Mouse (Mus musculus): ENCODE measurements at regions not wholly inside any gene's neighbourhood (a gene's known extent, or its start where the extent isn't known, plus 50 kb on each side); places are given as distances from the start of the nearest gene placed in this dataset.

GRCm38 (mm10) chr11:84684325-84684724 lies 135.0 kb downstream of the Mrm1 start:
- Histone ChIP-seq H3K27me3 (ENCODE audit: control insufficient read depth, insufficient read depth, insufficient read length) (peaks cover 54% of the 10 kb centered on the region), H3K36me3 (ENCODE audit: control insufficient read depth, insufficient read depth) (no peaks in the 10 kb centered on the region), H3ac (ENCODE audit: control insufficient read depth, insufficient read length, low read depth) (no peak overlapping the region), H3K79me3 (ENCODE audit: low read depth) (no peaks in the 10 kb centered on the region), H3K79me2 (ENCODE audit: control insufficient read depth, insufficient read depth) (no peaks in the 10 kb centered on the region), H3K4me3 (ENCODE audit: insufficient read depth, poor library complexity, severe bottlenecking) (no peak overlapping the region)
- TF ChIP-seq FOSL1 (IDR thresholded peaks at IDR 0.05; ENCODE audit: insufficient read depth, low read length, poor library complexity, severe bottlenecking) (no peak), MYOG (IDR thresholded peaks at IDR 0.05; ENCODE audit: control insufficient read depth, extremely low read depth, insufficient read length) (no peak), USF1 (IDR thresholded peaks at IDR 0.05; ENCODE audit: low read depth) (no peak), CEBPB (IDR thresholded peaks at IDR 0.05; ENCODE audit: low read depth) (no peak), MAX (IDR thresholded peaks at IDR 0.05) (no peak), CTCF (IDR thresholded peaks at IDR 0.05; ENCODE audit: control insufficient read depth, insufficient read depth, insufficient read length) (no peak), MYOD1 (IDR thresholded peaks at IDR 0.05; ENCODE audit: control insufficient read depth, insufficient read length, low read depth) (no peak)

DNA sequence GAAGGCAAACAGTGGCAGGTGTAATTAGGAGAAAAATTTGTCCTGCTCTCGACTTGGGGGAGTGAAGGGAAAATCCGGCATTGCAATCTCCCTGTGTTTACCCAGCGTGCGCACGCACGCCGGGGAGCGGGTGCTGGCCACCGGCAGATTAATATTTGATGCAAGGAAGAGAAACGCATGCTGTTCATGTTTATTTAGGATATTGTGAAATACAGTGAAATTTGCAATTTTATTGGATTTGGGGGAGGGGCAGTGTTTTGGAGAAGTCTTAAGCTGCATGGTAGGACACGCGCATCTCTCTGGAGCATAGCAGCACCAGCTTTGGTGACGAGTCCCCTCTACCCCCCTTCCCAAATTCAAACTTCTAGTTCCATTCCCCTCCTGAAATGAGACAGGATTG lies 136.4 kb downstream of the Mrm1 start:
- Histone ChIP-seq H3ac (ENCODE audit: control insufficient read depth, insufficient read length, low read depth) (no peak overlapping the region), H3K79me2 (ENCODE audit: control insufficient read depth, insufficient read depth) (no peaks in the 10 kb centered on the region), H3K36me3 (ENCODE audit: control insufficient read depth, insufficient read depth) (no peaks in the 10 kb centered on the region), H3K79me3 (ENCODE audit: low read depth) (no peaks in the 10 kb centered on the region), H3K27me3 (ENCODE audit: control insufficient read depth, insufficient read depth, insufficient read length) (peaks cover 54% of the 10 kb centered on the region), H3K4me3 (ENCODE audit: insufficient read depth, poor library complexity, severe bottlenecking) (no peak overlapping the region)
- no peak for TF ChIP-seq FOSL1 (IDR thresholded peaks at IDR 0.05; ENCODE audit: insufficient read depth, low read length, poor library complexity, severe bottlenecking)
- no peak for TF ChIP-seq MYOD1 (IDR thresholded peaks at IDR 0.05; ENCODE audit: control insufficient read depth, insufficient read length, low read depth)
- TF ChIP-seq USF1 (IDR thresholded peaks at IDR 0.05; ENCODE audit: low read depth): no peak
- TF ChIP-seq CTCF (IDR thresholded peaks at IDR 0.05; ENCODE audit: control insufficient read depth, insufficient read depth, insufficient read length): no peak
- TF ChIP-seq MYOG (IDR thresholded peaks at IDR 0.05; ENCODE audit: control insufficient read depth, extremely low read depth, insufficient read length): no peak
- TF ChIP-seq MAX (IDR thresholded peaks at IDR 0.05): no peak
- TF ChIP-seq CEBPB (IDR thresholded peaks at IDR 0.05; ENCODE audit: low read depth): no peak

GRCm38 (mm10) chr11:84676377-84677078 lies 142.8 kb downstream of the Mrm1 start:
- H3K27me3 ChIP-seq (ENCODE audit: control insufficient read depth, insufficient read depth, insufficient read length): peaks cover 27% of the 10 kb centered on the region
- no peaks in the 10 kb centered on the region for H3K79me3 ChIP-seq (ENCODE audit: low read depth)
- no peaks in the 10 kb centered on the region for H3K79me2 ChIP-seq (ENCODE audit: control insufficient read depth, insufficient read depth)
- no peak overlapping the region for H3K4me3 ChIP-seq (ENCODE audit: insufficient read depth, poor library complexity, severe bottlenecking)
- H3K36me3 ChIP-seq (ENCODE audit: control insufficient read depth, insufficient read depth): no peaks in the 10 kb centered on the region
- TF ChIP-seq MYOG (IDR thresholded peaks at IDR 0.05; ENCODE audit: control insufficient read depth, extremely low read depth, insufficient read length) (no peak), FOSL1 (IDR thresholded peaks at IDR 0.05; ENCODE audit: insufficient read depth, low read length, poor library complexity, severe bottlenecking) (no peak), MAX (IDR thresholded peaks at IDR 0.05) (no peak), MYOD1 (IDR thresholded peaks at IDR 0.05; ENCODE audit: control insufficient read depth, insufficient read length, low read depth) (no peak)
- H3ac ChIP-seq (ENCODE audit: control insufficient read depth, insufficient read length, low read depth): no peak overlapping the region

- Histone ChIP-seq H3K36me3 (ENCODE audit: control insufficient read depth, insufficient read depth) (no peaks in the 10 kb centered on the region), H3K4me3 (ENCODE audit: insufficient read depth, poor library complexity, severe bottlenecking) (no peak overlapping the region), H3K79me2 (ENCODE audit: control insufficient read depth, insufficient read depth) (no peaks in the 10 kb centered on the region), H3ac (ENCODE audit: control insufficient read depth, insufficient read length, low read depth) (no peak overlapping the region), H3K27me3 (ENCODE audit: control insufficient read depth, insufficient read depth, insufficient read length) (peaks cover 10% of the 10 kb centered on the region), H3K79me3 (ENCODE audit: low read depth) (no peaks in the 10 kb centered on the region)
- no peak for TF ChIP-seq FOSL1 (IDR thresholded peaks at IDR 0.05; ENCODE audit: insufficient read depth, low read length, poor library complexity, severe bottlenecking)
- TF ChIP-seq MAX (IDR thresholded peaks at IDR 0.05): no peak
- TF ChIP-seq CEBPB (IDR thresholded peaks at IDR 0.05; ENCODE audit: low read depth): no peak
- TF ChIP-seq MYOG (IDR thresholded peaks at IDR 0.05; ENCODE audit: control insufficient read depth, extremely low read depth, insufficient read length): no peak
- TF ChIP-seq CTCF (IDR thresholded peaks at IDR 0.05; ENCODE audit: control insufficient read depth, insufficient read depth, insufficient read length): no peak
- no peak for TF ChIP-seq MYOD1 (IDR thresholded peaks at IDR 0.05; ENCODE audit: control insufficient read depth, insufficient read length, low read depth)
- TF ChIP-seq USF1 (IDR thresholded peaks at IDR 0.05; ENCODE audit: low read depth): no peak
Observed at GRCm38 (mm10) chr11:84672841-84673473, 146.4 kb downstream of the Mrm1 start.

GRCm38 (mm10) chr11:84671585-84671984 lies 146.2 kb upstream of the Lhx1 start:
- TF ChIP-seq USF1 (IDR thresholded peaks at IDR 0.05; ENCODE audit: low read depth): no peak
- no peak for TF ChIP-seq MYOD1 (IDR thresholded peaks at IDR 0.05; ENCODE audit: control insufficient read depth, insufficient read length, low read depth)
- no peak for TF ChIP-seq CTCF (IDR thresholded peaks at IDR 0.05; ENCODE audit: control insufficient read depth, insufficient read depth, insufficient read length)
- no peak for TF ChIP-seq MAX (IDR thresholded peaks at IDR 0.05)
- TF ChIP-seq CEBPB (IDR thresholded peaks at IDR 0.05; ENCODE audit: low read depth): no peak
- TF ChIP-seq MYOG (IDR thresholded peaks at IDR 0.05; ENCODE audit: control insufficient read depth, extremely low read depth, insufficient read length): no peak
- no peak for TF ChIP-seq FOSL1 (IDR thresholded peaks at IDR 0.05; ENCODE audit: insufficient read depth, low read length, poor library complexity, severe bottlenecking)
- H3K79me2 ChIP-seq (ENCODE audit: control insufficient read depth, insufficient read depth): no peaks in the 10 kb centered on the region
- no peaks in the 10 kb centered on the region for H3K36me3 ChIP-seq (ENCODE audit: control insufficient read depth, insufficient read depth)
- H3ac ChIP-seq (ENCODE audit: control insufficient read depth, insufficient read length, low read depth): no peak overlapping the region
- H3K4me3 ChIP-seq (ENCODE audit: insufficient read depth, poor library complexity, severe bottlenecking): no peak overlapping the region
- no peaks in the 10 kb centered on the region for H3K79me3 ChIP-seq (ENCODE audit: low read depth)
- H3K27me3 ChIP-seq (ENCODE audit: control insufficient read depth, insufficient read depth, insufficient read length): peaks cover 5% of the 10 kb centered on the region

Data from C2C12 (cell line).